Mouse (Mus musculus) cerebellum, adult 2 months (tissue): Measurements from ENCODE around the gene Dapk3. TPM values are rescaled to one million over a fixed set of nuclear protein-coding genes. Genes with fewer than 3 reads are reported as not detected.

Experiments
- DNase-seq, 2 experiments: peaks; one replicate each; pipeline ENCODE4 v3.0.0; 2021
- H3K27ac ChIP-seq: fragments of 200-500 bp; 2 replicates; pipeline ENCODE4 v1.5.1; 2012; ENCODE audit warnings: low read length, control low read depth, inconsistent platforms; ENCODE audit not compliant: insufficient read depth
- H3K27me3 ChIP-seq: fragments of 200-500 bp; 2 replicates; pipeline ENCODE4 v1.6.1; 2012; ENCODE audit warnings: inconsistent platforms, mild to moderate bottlenecking, low read length, moderate library complexity; ENCODE audit not compliant: control insufficient read depth, insufficient read depth
- H3K4me1 ChIP-seq: fragments of 200-500 bp; 2 replicates; pipeline ENCODE4 v1.6.1; 2011; ENCODE audit warnings: low read length; ENCODE audit not compliant: control insufficient read depth, insufficient read depth
- H3K4me3 ChIP-seq: fragments of 200-500 bp; replicated peaks from 2 replicates; pipeline ENCODE3; 2011; ENCODE audit warnings: mild to moderate bottlenecking, low read depth, low read length, control low read depth; ENCODE audit not compliant: insufficient read depth
- CTCF ChIP-seq: fragments of 200-500 bp; IDR thresholded peaks from 2 replicates; pipeline ENCODE4 v1.5.1; 2011; ENCODE audit warnings: low read depth, mild to moderate bottlenecking, control low read depth, low read length, moderate library complexity, borderline replicate concordance; ENCODE audit not compliant: insufficient read depth
- POLR2A ChIP-seq: fragments of 200-500 bp; IDR thresholded peaks from 2 replicates; pipeline ENCODE4 v1.6.1; 2011; ENCODE audit warnings: low read length, control low read depth, borderline replicate concordance; ENCODE audit not compliant: insufficient read depth
- WGBS: fragments of 180-500 bp; shearing (Covaris S2); methylation state at CpG from one replicate; pipeline ENCODE4 v1.1.7; 2018; 5-methylcytosine and 5-hydroxymethylcytosine counted together
- polyA plus RNA-seq: library from polyadenylated mRNA; depleted of rRNA; stranded (reverse); fragments of >200 nt; gene quantifications from 2 replicates; pipeline ENCODE4 v1.2.3, GENCODE M21; 2012

Dapk3 gene
- polyA plus RNA-seq, 1 experiment, result 70.7 TPM

DNA sequence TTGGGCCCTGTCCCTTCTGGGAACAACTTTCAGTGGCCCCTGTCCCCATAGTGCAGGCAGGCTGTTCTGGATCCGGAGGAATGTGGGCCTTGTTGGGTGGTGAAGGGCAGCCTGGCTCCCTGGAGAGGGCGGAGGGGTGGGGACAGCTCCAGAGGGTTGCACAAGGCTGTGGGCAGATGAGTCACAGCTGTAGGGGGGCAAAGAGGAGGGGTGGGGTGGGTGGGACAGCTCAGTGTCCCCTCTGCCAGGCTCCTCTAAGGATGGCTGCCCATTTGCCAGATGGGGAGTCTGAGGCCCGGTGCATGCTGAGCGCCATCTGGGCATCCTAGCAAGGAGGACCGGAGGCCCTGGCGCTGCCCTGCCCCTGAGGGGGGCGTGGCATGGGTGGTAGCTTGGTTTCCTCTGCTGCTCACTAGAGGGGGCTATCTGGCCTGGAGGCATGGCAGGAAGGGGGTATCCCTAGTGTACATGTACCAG is 39.6 kb upstream of the Dapk3 start:
- WGBS, result 15% methylated on average over 7 of the region's 7 CpGs
- no peaks in the 10 kb centered on the region for H3K27me3 ChIP-seq
- H3K4me1 ChIP-seq, result peaks cover 54% of the 10 kb centered on the region
- peak overlapping the region; percentile 7 for H3K4me3 ChIP-seq
- H3K27ac ChIP-seq, result peak overlapping the region; percentile 64; the same call in 1 of the 2 replicates
- TF ChIP-seq CTCF (peak; percentile 13; the same call in 1 of the 2 replicates), POLR2A (no peak)
- peak; percentile 77 to 80 for DNase-seq

- 73% methylated on average over 52 of the region's 52 CpGs for WGBS
- no peak for TF ChIP-seq CTCF
- no peak for TF ChIP-seq POLR2A
- Histone ChIP-seq H3K4me3 (no peak overlapping the region), H3K27me3 (no peaks in the 10 kb centered on the region), H3K27ac (no peak overlapping the region), H3K4me1 (peaks cover 53% of the 10 kb centered on the region)
- no peak for DNase-seq
These were observed 38.9 kb upstream of the Dapk3 start for GRCm38 (mm10) chr10:81143845-81144437.

GRCm38 (mm10) chr10:81144667-81145066 is 38.1 kb upstream of the Dapk3 start:
- WGBS, result 82% methylated on average over 27 of the region's 27 CpGs
- peak in 1 of 2 experiments; percentile 49 for DNase-seq
- Histone ChIP-seq H3K4me1 (peaks cover 46% of the 10 kb centered on the region), H3K27ac (no peak overlapping the region), H3K27me3 (no peaks in the 10 kb centered on the region), H3K4me3 (no peak overlapping the region)
- TF ChIP-seq CTCF (no peak), POLR2A (no peak)

DNA sequence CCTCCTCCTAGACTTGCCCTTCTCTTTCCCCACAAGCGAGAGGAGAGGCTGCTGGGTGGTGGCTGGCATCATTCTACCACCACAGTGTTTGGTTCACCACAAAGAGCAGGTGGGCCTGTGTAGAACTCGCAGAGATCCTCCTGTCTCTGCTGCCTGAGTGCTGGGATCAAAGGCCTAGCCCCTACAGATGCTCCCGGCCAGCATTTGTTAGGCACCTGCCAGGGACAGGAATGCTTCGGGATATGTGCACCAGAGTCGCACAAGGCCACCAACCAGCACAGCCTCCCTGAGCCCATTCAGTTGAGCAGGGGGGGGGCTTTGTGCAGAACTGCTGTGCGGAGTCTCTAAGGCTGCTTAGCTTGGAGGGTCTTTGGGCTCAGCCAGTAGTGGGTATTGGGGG is 37.5 kb upstream of the Dapk3 start:
- Histone ChIP-seq H3K4me3 (no peak overlapping the region), H3K27ac (no peak overlapping the region), H3K4me1 (peaks cover 46% of the 10 kb centered on the region), H3K27me3 (no peaks in the 10 kb centered on the region)
- TF ChIP-seq CTCF, result no peak
- WGBS, result 66% methylated on average over 6 of the region's 6 CpGs
- DNase-seq, result no peak

DNA sequence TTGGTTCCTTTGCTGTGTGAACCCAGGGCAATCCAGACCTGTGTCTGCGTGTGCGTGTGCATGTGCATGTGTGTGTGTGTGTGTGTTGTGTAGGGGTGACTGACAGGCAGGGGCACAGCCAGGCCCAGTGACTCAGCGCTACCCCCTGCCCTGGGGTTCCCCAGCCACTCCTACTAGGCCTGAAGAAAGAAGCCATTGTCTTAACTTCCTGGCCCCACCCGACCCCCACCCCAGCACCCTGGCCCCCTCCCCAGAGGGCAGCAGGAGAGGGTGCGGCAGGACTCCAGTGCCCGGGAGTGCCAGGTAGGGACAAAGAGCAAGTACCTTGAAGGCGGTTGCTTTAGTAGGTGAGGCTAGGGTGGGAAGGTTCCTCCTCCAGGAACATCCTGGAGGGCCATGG is 37.0 kb upstream of the Dapk3 start:
- no peak for DNase-seq
- Histone ChIP-seq H3K27ac (no peak overlapping the region), H3K27me3 (no peaks in the 10 kb centered on the region), H3K4me1 (peaks cover 46% of the 10 kb centered on the region), H3K4me3 (no peak overlapping the region)
- WGBS, result 63% methylated on average over 7 of the region's 7 CpGs
- TF ChIP-seq POLR2A (no peak), CTCF (no peak)

GRCm38 (mm10) chr10:81146296-81146695 is 36.5 kb upstream of the Dapk3 start:
- Histone ChIP-seq H3K27ac (no peak overlapping the region), H3K4me1 (peaks cover 46% of the 10 kb centered on the region), H3K27me3 (no peaks in the 10 kb centered on the region), H3K4me3 (no peak overlapping the region)
- TF ChIP-seq POLR2A (no peak), CTCF (no peak)
- no peak for DNase-seq
- 77% methylated on average over 4 of the region's 4 CpGs for WGBS

DNA sequence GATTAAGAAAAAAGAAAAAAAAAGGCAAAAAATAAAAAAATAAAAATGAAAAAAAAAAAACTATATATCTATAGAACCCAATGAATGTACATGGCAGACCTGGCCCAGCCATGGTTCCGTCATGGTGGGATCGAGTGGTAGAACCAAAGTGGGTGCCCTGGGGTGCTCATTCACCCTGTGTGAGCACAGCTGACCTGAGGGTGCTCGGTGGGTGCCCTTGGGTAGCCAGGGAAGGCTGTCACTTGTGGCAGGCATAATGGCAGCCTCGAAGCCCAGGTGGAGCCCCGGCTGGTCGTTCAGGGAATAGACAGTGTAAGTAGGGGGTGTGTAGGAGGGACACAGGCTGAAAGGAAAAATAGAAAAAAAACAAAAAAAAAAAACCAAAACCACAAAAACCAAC is 31.5 kb upstream of the Dapk3 start:
- WGBS, result 52% methylated on average over 6 of the region's 6 CpGs

GRCm38 (mm10) chr10:81152609-81153008 is 30.2 kb upstream of the Dapk3 start:
- Histone ChIP-seq H3K27me3 (no peaks in the 10 kb centered on the region), H3K4me3 (no peak overlapping the region), H3K4me1 (0 out of 2 replicates have a peak, but pooled peaks cover 4% of the 10 kb centered on the region), H3K27ac (no peak overlapping the region)
- WGBS, result 54% methylated on average over 12 of the region's 12 CpGs
- DNase-seq, result no peak
- no peak for TF ChIP-seq POLR2A
- no peak for TF ChIP-seq CTCF

More for the DNA sequence above, 31.5 kb upstream of the Dapk3 start:
- no peaks in the 10 kb centered on the region for H3K27me3 ChIP-seq
- 0 out of 2 replicates have a peak, but pooled peaks cover 8% of the 10 kb centered on the region for H3K4me1 ChIP-seq
- H3K4me3 ChIP-seq, result no peak overlapping the region
- no peak overlapping the region for H3K27ac ChIP-seq
- DNase-seq, result no peak
- TF ChIP-seq CTCF (no peak), POLR2A (no peak)

DNA sequence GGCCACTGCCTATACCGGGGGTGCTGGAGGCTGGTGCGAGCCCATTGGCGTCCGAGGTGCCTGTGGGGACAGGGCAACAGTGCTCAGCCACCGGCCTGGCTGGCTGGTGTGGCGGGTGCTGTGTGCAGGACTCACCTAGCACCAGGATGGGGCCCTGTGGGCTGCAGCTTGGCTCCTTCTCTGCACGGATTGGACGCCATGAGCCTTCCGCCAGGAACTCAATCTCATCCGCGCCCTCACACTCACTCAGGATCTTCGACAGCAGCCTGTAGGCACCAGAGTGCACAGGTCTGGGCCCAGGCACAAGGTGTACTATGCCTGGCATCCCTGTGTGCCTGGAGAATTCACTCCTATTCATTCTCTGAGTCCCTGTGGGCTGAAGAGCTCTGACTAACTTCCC is 28.5 kb upstream of the Dapk3 start:
- TF ChIP-seq CTCF, result no peak
- H3K4me1 ChIP-seq, result 0 out of 2 replicates have a peak, but pooled peaks cover 4% of the 10 kb centered on the region
- H3K27ac ChIP-seq, result no peak overlapping the region
- H3K4me3 ChIP-seq, result no peak overlapping the region
- WGBS, result 86% methylated on average over 12 of the region's 12 CpGs
- H3K27me3 ChIP-seq, result no peaks in the 10 kb centered on the region
- no peak for DNase-seq
